9 mouse cellular contexts compared by ENCODE assay signal in the genomic region with DNA sequence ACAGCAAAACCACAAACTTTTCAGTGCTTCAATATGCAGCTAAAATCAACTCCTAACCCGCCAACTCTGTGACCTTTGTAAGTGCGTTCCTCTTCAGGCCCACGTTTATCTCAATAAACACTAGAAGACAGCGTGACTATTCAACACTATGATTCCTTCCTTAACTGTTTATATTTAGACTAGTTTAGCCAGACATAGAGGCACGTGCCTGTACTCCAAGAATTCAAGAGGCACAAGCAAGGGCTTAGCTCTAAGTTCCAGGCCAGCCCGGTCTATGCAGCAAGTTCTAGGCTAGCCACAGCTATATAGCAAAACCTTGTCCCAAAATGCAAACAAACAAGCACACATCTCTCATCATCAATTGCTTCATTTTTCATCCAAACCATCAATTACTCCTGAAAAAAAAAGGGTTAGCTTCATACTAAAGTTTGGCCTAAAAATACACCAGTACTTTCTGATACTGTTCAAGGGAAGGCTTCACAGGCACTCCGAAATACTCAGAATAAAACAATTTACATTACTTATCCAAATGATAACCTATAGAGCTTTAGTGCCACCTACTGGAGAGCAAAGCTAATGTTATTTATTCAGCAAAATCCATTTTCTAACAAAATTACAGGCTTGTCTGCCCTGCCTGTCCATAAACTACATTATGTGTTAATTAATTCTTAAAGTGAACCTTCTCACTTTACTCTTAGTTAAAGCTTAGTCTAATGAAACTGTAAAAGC. TPM values are rescaled to one million over a fixed set of nuclear protein-coding genes. Genes with fewer than 3 reads are reported as not detected.
DNase-seq lines count a peak whose midpoint lies in the region; ATAC-seq and TF ChIP-seq lines count a peak whose summit lies in the region.
"Had no signal": no experiment of that assay in that cellular context is flagged by ENCODE, and none has a peak within 500 bp of the region (broad histone marks: within the 10 kb centered on the region; RNA-seq: fewer than 3 reads in every experiment).

No protein-coding gene starts in this region.

- CTCF ChIA-PET in Patski (lab: Charles Lee): interaction anchor here (0.7 to 1.6 kb wide), 10 partner anchors 9 to 34 kb away, joined by 3 to 6 read pairs (median 4); no protein-coding TSS in a partner anchor

- no peaks in the 10 kb centered on the region for H3K27me3 ChIP-seq in Patski
- H3K27me3 ChIP-seq in embryonic facial prominence, embryonic 14.5 days (replicated peaks; ENCODE audit: control insufficient read depth, insufficient read depth, low read length): no peaks in the 10 kb centered on the region
- no peaks in the 10 kb centered on the region for H3K27me3 ChIP-seq in midbrain, embryonic 15.5 days (replicated peaks)
- H3K27me3 ChIP-seq: embryonic facial prominence, embryonic 15.5 days; limb, embryonic 15.5 days had no signal

- no peaks in the 10 kb centered on the region for H3K9me3 ChIP-seq in embryonic facial prominence, embryonic 14.5 days (ENCODE audit: control insufficient read depth, low read length)
- no peaks in the 10 kb centered on the region for H3K9me3 ChIP-seq in midbrain, embryonic 15.5 days
- H3K9me3 ChIP-seq: embryonic facial prominence, embryonic 15.5 days; limb, embryonic 15.5 days had no signal

- peak; percentile 86 for TF ChIP-seq CTCF in layer of hippocampus, adult 2 months (conservative IDR thresholded peaks at IDR 0.05)
- TF ChIP-seq CTCF in Patski (IDR thresholded peaks at IDR 0.05): peak; percentile 38

- no peak overlapping the region for H3K4me3 ChIP-seq in layer of hippocampus, adult 2 months
- H3K4me3 ChIP-seq in embryonic facial prominence, embryonic 14.5 days (ENCODE audit: low read depth, low read length): no peak overlapping the region
- H3K4me3 ChIP-seq in midbrain, embryonic 15.5 days: no peak overlapping the region
- H3K4me3 ChIP-seq: embryonic facial prominence, embryonic 15.5 days; limb, embryonic 15.5 days had no signal

- H3K9ac ChIP-seq in embryonic facial prominence, embryonic 14.5 days (ENCODE audit: low read depth, low read length): no peak overlapping the region
- no peak overlapping the region for H3K9ac ChIP-seq in midbrain, embryonic 15.5 days
- H3K9ac ChIP-seq: embryonic facial prominence, embryonic 15.5 days; limb, embryonic 15.5 days had no signal

- H3K27ac ChIP-seq in layer of hippocampus, adult 2 months: peak overlapping the region; percentile 3; the same call in 1 of the 2 replicates
- H3K27ac ChIP-seq in embryonic facial prominence, embryonic 14.5 days (replicated peaks; ENCODE audit: low read depth, low read length): no peak overlapping the region
- H3K27ac ChIP-seq in midbrain, embryonic 15.5 days: no peak overlapping the region
- H3K27ac ChIP-seq: embryonic facial prominence, embryonic 15.5 days; limb, embryonic 15.5 days had no signal

- H3K4me1 ChIP-seq in embryonic facial prominence, embryonic 14.5 days (ENCODE audit: control insufficient read depth, insufficient read depth, low read length): no peaks in the 10 kb centered on the region
- no peaks in the 10 kb centered on the region for H3K4me1 ChIP-seq in midbrain, embryonic 15.5 days
- H3K4me1 ChIP-seq: embryonic facial prominence, embryonic 15.5 days; limb, embryonic 15.5 days had no signal

- H3K36me3 ChIP-seq in embryonic facial prominence, embryonic 14.5 days (ENCODE audit: control insufficient read depth, insufficient read depth, low read length): peaks cover 30% of the 10 kb centered on the region
- 0 out of 2 replicates have a peak, but pooled peaks cover 10% of the 10 kb centered on the region for H3K36me3 ChIP-seq in midbrain, embryonic 15.5 days (replicated peaks)

- POLR2A ChIA-PET in Patski (lab: Charles Lee): interaction anchor here (0.9 kb wide), 1 partner anchor 9 kb away, joined by 3 read pairs; no protein-coding TSS in a partner anchor

- peak; percentile 42 to 51 for DNase-seq in layer of hippocampus, adult 2 months (ENCODE audit: low spot score in 2 of 2)
- DNase-seq in layer of hippocampus, adult 11-12 months (ENCODE audit: low spot score): no peak
- no peak for DNase-seq in Patski (ENCODE audit: low read depth, low spot score)
- peak; percentile 83 for DNase-seq in embryonic facial prominence, embryonic 14.5 days (ENCODE audit: low spot score)
- no peak for DNase-seq in adrenal gland, adult 2 months
- no peak for DNase-seq in right cerebral cortex, adult 2 months (ENCODE audit: low spot score in 2 of 2)

- 83% methylated on average over 7 of the region's 7 CpGs for WGBS in embryonic facial prominence, embryonic 14.5 days
- WGBS in midbrain, embryonic 15.5 days: 87% methylated on average over 7 of the region's 7 CpGs

- no peak overlapping the region for H3K4me2 ChIP-seq in embryonic facial prominence, embryonic 14.5 days (ENCODE audit: low read depth, low read length)
- no peak overlapping the region for H3K4me2 ChIP-seq in midbrain, embryonic 15.5 days
- H3K4me2 ChIP-seq: embryonic facial prominence, embryonic 15.5 days; limb, embryonic 15.5 days had no signal

- no peak for ATAC-seq in Patski
- no peak for ATAC-seq in embryonic facial prominence, embryonic 14.5 days (ENCODE audit: low read depth)
- peak; percentile 60; the same call in 1 of the 2 replicates for ATAC-seq in midbrain, embryonic 15.5 days (replicated peaks)

- in situ Hi-C loops in Patski (cut with MboI; ENCODE audit: low pct_unique_long_range_greater_than_20kb): no loop called here

RNA-seq across cellular contexts. Expression of gene Ipo11, which starts 18.3 kb away (rescaled TPM):
- 10 to 100 TPM; 62.1 to 62.3 TPM for total RNA-seq in layer of hippocampus, adult 2 months (2021)
- polyA plus RNA-seq in Patski (2021): 29.7 TPM
- polyA plus RNA-seq in embryonic facial prominence, embryonic 14.5 days (2014; fragmentation: Nextera tagmentation; extraction: Ambion mirVana): 51.4 and 54.4 TPM in 2 replicates
- polyA plus RNA-seq in midbrain, embryonic 15.5 days (2015; fragmentation: Nextera tagmentation; extraction: Ambion mirVana): 37.2 and 37.9 TPM in 2 replicates
- total RNA-seq in adrenal gland, adult 2 months (2021): 10 to 100 TPM; 33.3 to 42.1 TPM
- polyA plus RNA-seq in adrenal gland, adult 2 months (2012; rRNA removed): 13.6 and 16.7 TPM in 2 replicates

RNA-seq across cellular contexts. Expression of gene Dimt1, which starts 28.4 kb away (rescaled TPM):
- total RNA-seq in layer of hippocampus, adult 2 months (2021): 10 to 100 TPM; 22.9 to 23.4 TPM
- polyA plus RNA-seq in Patski (2021): 26.1 TPM
- 47.1 and 48.6 TPM in 2 replicates for polyA plus RNA-seq in embryonic facial prominence, embryonic 14.5 days (2014; fragmentation: Nextera tagmentation; extraction: Ambion mirVana)
- polyA plus RNA-seq in midbrain, embryonic 15.5 days (2015; fragmentation: Nextera tagmentation; extraction: Ambion mirVana): 37.2 and 37.8 TPM in 2 replicates
- total RNA-seq in adrenal gland, adult 2 months (2021): 10 to 100 TPM; 12.6 to 15.4 TPM
- 4.6 TPM in 2 replicates for polyA plus RNA-seq in adrenal gland, adult 2 months (2012; rRNA removed)

Comparison
In these comparisons a context has a peak if more than half of its experiments do, and no peak if none do; other contexts are left out.
1. DNase-seq: peak in layer of hippocampus, adult 2 months (2 of 2) and embryonic facial prominence, embryonic 14.5 days (single experiment); none in layer of hippocampus, adult 11-12 months (single experiment), Patski (single experiment), adrenal gland, adult 2 months (single experiment) and right cerebral cortex, adult 2 months (0 of 2).